Mouse (Mus musculus): ENCODE measurements around the gene Gm28372. TPM values are rescaled to one million over a fixed set of nuclear protein-coding genes. Genes with fewer than 3 reads are reported as not detected.

Gm28372 gene
- polyA plus RNA-seq, 1 experiment: 0.04 TPM

- no peaks in the 10 kb centered on the region for H3K27me3 ChIP-seq (ENCODE audit: control insufficient read depth, insufficient read depth, insufficient read length)
- H3K79me2 ChIP-seq (ENCODE audit: control insufficient read depth, insufficient read depth): peaks cover 56% of the 10 kb centered on the region
- no peak overlapping the region for H3ac ChIP-seq (ENCODE audit: control insufficient read depth, insufficient read length)
- TF ChIP-seq REST (IDR thresholded peaks at IDR 0.05; ENCODE audit: insufficient read depth, insufficient read length) (no peak), POLR2A (IDR thresholded peaks at IDR 0.05; ENCODE audit: insufficient read length, low read depth) (no peak), CEBPB (IDR thresholded peaks at IDR 0.05; ENCODE audit: insufficient read depth, poor library complexity, severe bottlenecking) (no peak), MYOD1 (IDR thresholded peaks at IDR 0.05; ENCODE audit: control insufficient read depth in 1 of 3, insufficient read length in 2 of 3, low read depth in 2 of 3) (no peak), MYOG (IDR thresholded peaks at IDR 0.05; ENCODE audit: control insufficient read depth in 1 of 3, insufficient read depth in 1 of 3, insufficient read length in 2 of 3, low read depth in 2 of 3) (no peak), POLR2AphosphoS2 (IDR thresholded peaks at IDR 0.05; ENCODE audit: insufficient read length, low read depth) (no peak), USF1 (IDR thresholded peaks at IDR 0.05; ENCODE audit: low read depth) (no peak), TCF12 (IDR thresholded peaks at IDR 0.05; ENCODE audit: insufficient read depth, poor library complexity, severe bottlenecking) (no peak), MAX (IDR thresholded peaks at IDR 0.05; ENCODE audit: low read depth) (no peak), TCF3 (IDR thresholded peaks at IDR 0.05; ENCODE audit: insufficient read length, low read depth) (no peak), SRF (IDR thresholded peaks at IDR 0.05; ENCODE audit: control insufficient read depth, insufficient read length, low read depth) (no peak), E2F4 (IDR thresholded peaks at IDR 0.05; ENCODE audit: insufficient read depth) (no peak)
- H3K4me3 ChIP-seq: no peak overlapping the region
- no peaks in the 10 kb centered on the region for H3K36me3 ChIP-seq (ENCODE audit: control insufficient read depth, insufficient read depth)
- H3K4me2 ChIP-seq (ENCODE audit: low read depth): no peak overlapping the region
Observed at GRCm38 (mm10) chr2:130432157-130432556, 27.1 kb downstream of the Gm28372 start.

- no peak for TF ChIP-seq USF1 (IDR thresholded peaks at IDR 0.05; ENCODE audit: low read depth)
- no peak for TF ChIP-seq REST (IDR thresholded peaks at IDR 0.05; ENCODE audit: insufficient read depth, insufficient read length)
- TF ChIP-seq TCF3 (IDR thresholded peaks at IDR 0.05; ENCODE audit: insufficient read length, low read depth): no peak
- TF ChIP-seq MAX (IDR thresholded peaks at IDR 0.05; ENCODE audit: low read depth): no peak
- TF ChIP-seq TCF12 (IDR thresholded peaks at IDR 0.05; ENCODE audit: insufficient read depth, poor library complexity, severe bottlenecking): no peak
- no peak for TF ChIP-seq POLR2A (IDR thresholded peaks at IDR 0.05; ENCODE audit: insufficient read length, low read depth)
- TF ChIP-seq MYOG (IDR thresholded peaks at IDR 0.05; ENCODE audit: control insufficient read depth in 1 of 3, insufficient read depth in 1 of 3, insufficient read length in 2 of 3, low read depth in 2 of 3): no peak
- no peak for TF ChIP-seq MYOD1 (IDR thresholded peaks at IDR 0.05; ENCODE audit: control insufficient read depth in 1 of 3, insufficient read length in 2 of 3, low read depth in 2 of 3)
- no peak for TF ChIP-seq SRF (IDR thresholded peaks at IDR 0.05; ENCODE audit: control insufficient read depth, insufficient read length, low read depth)
- TF ChIP-seq E2F4 (IDR thresholded peaks at IDR 0.05; ENCODE audit: insufficient read depth): no peak
- no peak for TF ChIP-seq POLR2AphosphoS2 (IDR thresholded peaks at IDR 0.05; ENCODE audit: insufficient read length, low read depth)
- no peak for TF ChIP-seq CEBPB (IDR thresholded peaks at IDR 0.05; ENCODE audit: insufficient read depth, poor library complexity, severe bottlenecking)
- no peak overlapping the region for H3K4me2 ChIP-seq (ENCODE audit: low read depth)
- H3ac ChIP-seq (ENCODE audit: control insufficient read depth, insufficient read length): no peak overlapping the region
- H3K36me3 ChIP-seq (ENCODE audit: control insufficient read depth, insufficient read depth): peaks cover 1% of the 10 kb centered on the region
- no peak overlapping the region for H3K4me3 ChIP-seq
- H3K27me3 ChIP-seq (ENCODE audit: control insufficient read depth, insufficient read depth, insufficient read length): no peaks in the 10 kb centered on the region
- H3K79me2 ChIP-seq (ENCODE audit: control insufficient read depth, insufficient read depth): peaks cover 47% of the 10 kb centered on the region
Observed at GRCm38 (mm10) chr2:130433152-130433551, 28.1 kb downstream of the Gm28372 start.

GRCm38 (mm10) chr2:130436769-130437168 lies 31.7 kb downstream of the Gm28372 start:
- peaks cover 35% of the 10 kb centered on the region for H3K36me3 ChIP-seq (ENCODE audit: control insufficient read depth, insufficient read depth)
- no peaks in the 10 kb centered on the region for H3K27me3 ChIP-seq (ENCODE audit: control insufficient read depth, insufficient read depth, insufficient read length)
- peaks cover 42% of the 10 kb centered on the region for H3K79me2 ChIP-seq (ENCODE audit: control insufficient read depth, insufficient read depth)
- TF ChIP-seq POLR2AphosphoS2 (IDR thresholded peaks at IDR 0.05; ENCODE audit: insufficient read length, low read depth) (no peak), POLR2A (IDR thresholded peaks at IDR 0.05; ENCODE audit: insufficient read length, low read depth) (no peak), USF1 (IDR thresholded peaks at IDR 0.05; ENCODE audit: low read depth) (no peak), REST (IDR thresholded peaks at IDR 0.05; ENCODE audit: insufficient read depth, insufficient read length) (no peak), SRF (IDR thresholded peaks at IDR 0.05; ENCODE audit: control insufficient read depth, insufficient read length, low read depth) (no peak)
- H3K4me3 ChIP-seq: no peak overlapping the region
- H3ac ChIP-seq (ENCODE audit: control insufficient read depth, insufficient read length): no peak overlapping the region
- H3K4me2 ChIP-seq (ENCODE audit: low read depth): no peak overlapping the region

GRCm38 (mm10) chr2:130438861-130439260 lies 33.8 kb downstream of the Gm28372 start:
- H3K27me3 ChIP-seq (ENCODE audit: control insufficient read depth, insufficient read depth, insufficient read length): no peaks in the 10 kb centered on the region
- no peak for TF ChIP-seq SRF (IDR thresholded peaks at IDR 0.05; ENCODE audit: control insufficient read depth, insufficient read length, low read depth)
- H3K4me3 ChIP-seq: no peak overlapping the region
- H3K79me2 ChIP-seq (ENCODE audit: control insufficient read depth, insufficient read depth): peaks cover 25% of the 10 kb centered on the region
- no peak overlapping the region for H3ac ChIP-seq (ENCODE audit: control insufficient read depth, insufficient read length)
- H3K36me3 ChIP-seq (ENCODE audit: control insufficient read depth, insufficient read depth): peaks cover 48% of the 10 kb centered on the region
- H3K4me2 ChIP-seq (ENCODE audit: low read depth): no peak overlapping the region

- Histone ChIP-seq H3K4me3 (no peak overlapping the region), H3K36me3 (ENCODE audit: control insufficient read depth, insufficient read depth) (peaks cover 48% of the 10 kb centered on the region), H3K79me2 (ENCODE audit: control insufficient read depth, insufficient read depth) (peaks cover 14% of the 10 kb centered on the region), H3ac (ENCODE audit: control insufficient read depth, insufficient read length) (no peak overlapping the region), H3K27me3 (ENCODE audit: control insufficient read depth, insufficient read depth, insufficient read length) (no peaks in the 10 kb centered on the region), H3K4me2 (ENCODE audit: low read depth) (no peak overlapping the region)
- TF ChIP-seq MAX (IDR thresholded peaks at IDR 0.05; ENCODE audit: low read depth) (no peak), TCF3 (IDR thresholded peaks at IDR 0.05; ENCODE audit: insufficient read length, low read depth) (no peak), MYOG (IDR thresholded peaks at IDR 0.05; ENCODE audit: control insufficient read depth in 1 of 3, insufficient read depth in 1 of 3, insufficient read length in 2 of 3, low read depth in 2 of 3) (no peak), SRF (IDR thresholded peaks at IDR 0.05; ENCODE audit: control insufficient read depth, insufficient read length, low read depth) (no peak)
Observed at GRCm38 (mm10) chr2:130439840-130440480, 34.9 kb downstream of the Gm28372 start.
